Mouse (Mus musculus): ENCODE results near the gene Vmn1r239-ps.

DNA sequence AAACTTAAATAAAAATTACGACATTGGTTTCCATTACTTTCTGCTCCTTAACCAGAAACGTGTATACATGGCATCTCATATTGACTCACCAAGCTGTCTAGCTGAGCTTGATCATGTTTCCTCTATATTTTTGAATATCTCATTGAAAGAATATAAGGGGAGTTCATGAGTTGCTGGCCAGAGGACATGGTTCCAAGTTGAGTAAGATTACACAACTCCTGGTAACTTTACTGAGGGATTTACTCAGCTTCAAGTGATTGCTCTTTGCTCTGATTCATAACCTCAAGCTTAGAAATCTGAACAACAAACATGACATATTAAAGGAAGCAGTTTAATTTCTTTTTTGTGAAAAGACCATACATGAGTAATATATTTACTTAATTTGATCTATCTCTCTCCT lies 18.1 kb downstream of the Vmn1r239-ps start:
- TF ChIP-seq CTCF (IDR thresholded peaks at IDR 0.05; ENCODE audit: control insufficient read depth, insufficient read depth, low read length) = no peak
- no peak for TF ChIP-seq POLR2A (IDR thresholded peaks at IDR 0.05; ENCODE audit: borderline replicate concordance, control insufficient read depth, low read depth, low read length)

Data from bone marrow, adult 2 months (tissue).